Mouse (Mus musculus): ENCODE results near the gene Nlrp3.

DNA sequence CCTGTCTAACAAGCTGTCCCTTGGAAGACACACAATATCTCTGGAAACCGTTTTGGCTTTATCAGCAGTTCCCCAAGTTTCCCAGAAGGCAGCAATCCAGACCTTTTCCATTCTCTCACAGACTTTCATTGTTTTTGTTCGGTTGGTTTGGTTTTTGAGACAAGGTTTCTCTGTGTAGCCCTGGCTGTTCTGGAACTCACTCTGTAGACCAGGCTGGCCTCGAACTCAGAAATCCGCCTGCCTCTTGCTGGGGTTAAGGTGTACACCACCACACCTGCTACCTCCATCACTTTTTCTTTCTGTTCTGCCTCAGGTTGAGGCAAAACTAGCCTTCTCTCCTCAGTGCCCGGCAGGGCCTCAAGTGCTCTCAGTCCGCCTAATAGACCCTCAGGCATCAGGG lies 27.0 kb upstream of the Nlrp3 start:
- TF ChIP-seq CTCF (IDR thresholded peaks at IDR 0.05; ENCODE audit: control insufficient read depth, insufficient read depth, insufficient read length): no peak
- TF ChIP-seq MAX (IDR thresholded peaks at IDR 0.05): no peak
- TF ChIP-seq MYOG (IDR thresholded peaks at IDR 0.05; ENCODE audit: control insufficient read depth, extremely low read depth, insufficient read length): no peak

Data from C2C12 (cell line).